Mouse (Mus musculus): Measurements from ENCODE around the gene Birc3.
A peak's percentile ranks its signal among the peaks of the same experiment; 100 is the strongest.
"Not testable (repeated sequence)": the region's sequence is repeated elsewhere in the genome, so short reads cannot be mapped to it uniquely, and the experiment has no call there.

Birc3 gene

DNA sequence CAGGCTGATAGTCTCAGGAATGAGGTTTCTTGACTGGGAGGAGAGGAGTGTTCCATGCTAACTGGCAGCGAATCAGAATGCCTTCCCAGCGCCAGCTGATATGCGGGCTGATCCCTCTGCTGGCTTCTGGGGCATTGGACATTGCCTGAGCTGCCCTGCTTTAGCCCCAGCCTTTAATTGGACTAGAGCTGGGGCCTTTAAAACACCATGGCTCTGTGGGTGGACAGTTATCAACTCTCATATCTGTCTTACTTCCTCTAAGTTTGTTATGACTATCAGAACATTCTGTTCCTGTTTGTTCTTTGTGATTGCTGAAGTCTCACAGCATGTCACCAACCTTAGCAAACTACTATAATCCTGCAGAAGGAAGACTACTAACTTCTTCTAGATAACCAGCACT lies 5.0 kb downstream of the Birc3 start:
- DNase-seq (ENCODE audit: low read depth, low spot score): no peak

DNA sequence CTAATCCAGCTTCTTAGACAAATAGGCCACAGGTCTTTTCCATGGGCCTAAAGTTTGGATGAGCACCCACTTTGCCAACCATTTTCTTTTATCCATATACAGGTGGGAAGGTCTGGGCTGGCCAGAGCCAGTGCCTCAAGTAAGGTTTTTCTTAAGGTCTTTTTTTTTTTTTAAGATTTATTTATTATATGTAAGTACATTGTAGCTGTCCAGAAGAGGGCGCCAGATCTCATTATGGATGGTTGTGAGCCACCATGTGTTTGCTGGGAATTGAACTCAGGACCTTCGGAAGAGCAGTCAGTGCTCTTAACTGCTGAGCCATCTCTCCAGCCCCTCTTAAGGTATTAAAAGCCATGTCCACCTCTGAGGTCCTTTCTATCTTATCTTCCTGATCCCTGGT lies 6.0 kb downstream of the Birc3 start:
- not testable (repeated sequence) for DNase-seq (ENCODE audit: low read depth, low spot score)

DNA sequence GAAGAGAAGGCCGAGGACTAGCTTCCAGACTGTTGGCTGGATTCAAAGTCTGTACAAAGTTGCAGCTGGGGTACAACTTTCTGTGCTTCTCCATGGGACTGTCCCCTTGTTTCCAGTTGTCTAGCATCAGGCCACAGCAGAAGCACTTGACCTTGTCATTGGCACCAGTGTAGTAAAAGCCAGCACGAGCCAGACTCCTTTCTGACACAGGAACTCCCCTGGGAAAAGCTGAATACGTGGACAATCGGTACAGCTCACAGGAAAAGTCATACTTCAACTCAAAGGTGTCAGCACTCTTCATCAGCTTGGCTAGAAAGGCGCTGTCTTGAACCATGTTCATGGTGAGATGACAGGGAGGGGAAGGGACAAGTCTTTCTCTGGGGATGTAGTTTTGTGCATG lies 12.0 kb downstream of the Birc3 start:
- DNase-seq (ENCODE audit: low read depth, low spot score): no peak

DNA sequence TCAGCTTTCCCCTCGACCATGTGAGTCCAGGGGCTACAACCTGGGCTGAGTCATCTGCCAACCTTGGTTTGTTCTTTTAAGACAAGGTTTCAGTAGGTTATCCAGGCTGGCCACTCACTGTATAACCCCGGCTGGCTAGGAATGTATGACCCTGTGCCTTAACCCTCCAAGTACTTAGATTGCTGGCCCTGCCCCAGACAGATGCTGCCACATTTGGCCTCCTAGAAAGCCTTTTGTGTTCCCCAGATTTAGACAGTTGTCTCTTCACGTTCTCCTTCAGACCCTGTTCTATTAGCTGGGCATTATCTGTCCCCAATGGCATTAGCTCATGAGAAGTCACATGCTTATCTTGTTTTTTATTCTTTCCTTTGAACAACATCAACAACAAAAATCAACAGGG lies 17.1 kb downstream of the Birc3 start:
- DNase-seq (ENCODE audit: low read depth, low spot score): no peak

DNA sequence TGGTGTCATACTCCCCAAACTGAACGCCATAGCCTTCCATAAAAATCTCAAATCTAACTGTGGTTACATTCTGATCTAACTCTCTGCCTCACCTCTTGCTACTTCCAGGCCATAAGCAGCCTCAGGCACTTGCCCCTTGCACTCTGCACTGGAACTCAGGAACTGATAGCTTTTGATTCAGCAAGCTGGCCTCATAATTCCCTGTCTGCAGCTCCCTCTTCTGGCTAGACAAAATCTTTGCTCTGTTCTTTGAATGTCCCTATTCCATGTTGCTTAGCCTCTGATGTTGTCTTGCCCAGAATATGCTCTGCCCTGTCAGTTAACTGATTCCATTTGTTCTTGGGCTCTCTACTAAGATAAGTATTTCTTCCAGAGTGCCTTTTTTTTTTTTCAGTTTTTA lies 17.6 kb downstream of the Birc3 start:
- no peak for DNase-seq (ENCODE audit: low read depth, low spot score)

DNA sequence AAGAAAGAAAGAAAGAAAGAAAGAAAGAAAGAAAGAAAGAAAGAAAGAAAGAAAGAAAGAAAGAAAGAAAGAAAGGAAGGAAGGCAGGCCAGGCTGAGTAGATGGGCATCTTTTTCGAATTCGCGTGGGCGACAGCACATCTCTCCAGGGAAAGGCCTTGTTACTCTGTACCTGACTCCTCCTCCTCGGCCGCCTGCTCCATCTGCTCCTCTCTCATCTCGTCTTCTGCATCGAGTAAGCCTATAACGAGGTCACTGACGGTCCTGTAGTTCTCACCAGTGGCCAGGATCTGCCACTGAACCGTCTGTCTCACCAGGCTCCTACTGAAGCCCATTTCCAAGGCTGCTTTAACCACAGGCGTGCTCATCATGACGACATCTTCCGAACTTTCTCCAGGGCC lies 18.8 kb downstream of the Birc3 start:
- DNase-seq (ENCODE audit: low read depth, low spot score): not testable (repeated sequence)

DNA sequence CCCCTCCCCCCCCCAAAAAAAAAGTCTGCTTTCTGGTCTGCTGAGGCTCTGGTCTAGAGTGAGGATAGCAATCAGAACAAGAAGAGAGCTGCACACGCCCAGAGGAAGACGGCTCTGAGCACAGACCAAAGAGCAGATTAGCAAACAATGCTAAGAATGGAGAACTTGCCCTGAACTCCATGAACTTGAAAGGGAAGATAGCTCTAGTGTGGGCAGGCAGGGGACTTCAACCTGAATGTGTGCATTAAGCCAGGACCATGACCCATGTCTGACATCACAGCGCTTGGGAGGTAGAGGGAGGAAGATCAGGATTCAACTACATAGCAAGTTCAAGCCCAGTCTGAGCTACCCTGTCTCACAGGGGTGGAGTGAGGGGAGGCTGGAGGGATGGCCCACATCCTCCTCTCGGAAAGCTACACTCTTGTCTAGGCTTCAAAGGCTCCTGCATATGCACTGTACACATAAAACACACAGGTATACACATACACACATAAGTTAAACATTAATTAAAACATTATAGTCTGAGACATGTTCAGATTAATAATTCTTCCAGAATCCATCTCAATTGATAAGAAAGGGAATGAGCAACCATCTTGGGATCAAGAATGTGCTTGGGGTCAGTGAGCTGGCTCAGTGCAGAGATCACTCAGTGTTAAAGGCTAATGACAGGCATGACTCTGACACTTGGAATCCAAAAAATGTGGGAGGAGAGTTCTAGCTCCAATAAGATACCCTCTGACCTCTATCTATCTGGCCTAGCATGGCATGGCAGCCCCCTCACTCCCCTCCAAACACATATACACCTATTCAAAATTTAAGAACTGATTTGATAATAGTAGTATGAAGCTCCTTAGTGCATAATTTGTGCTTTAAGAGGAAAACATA lies 20.4 kb downstream of the Birc3 start:
- no peak for DNase-seq (ENCODE audit: low read depth, low spot score)

DNA sequence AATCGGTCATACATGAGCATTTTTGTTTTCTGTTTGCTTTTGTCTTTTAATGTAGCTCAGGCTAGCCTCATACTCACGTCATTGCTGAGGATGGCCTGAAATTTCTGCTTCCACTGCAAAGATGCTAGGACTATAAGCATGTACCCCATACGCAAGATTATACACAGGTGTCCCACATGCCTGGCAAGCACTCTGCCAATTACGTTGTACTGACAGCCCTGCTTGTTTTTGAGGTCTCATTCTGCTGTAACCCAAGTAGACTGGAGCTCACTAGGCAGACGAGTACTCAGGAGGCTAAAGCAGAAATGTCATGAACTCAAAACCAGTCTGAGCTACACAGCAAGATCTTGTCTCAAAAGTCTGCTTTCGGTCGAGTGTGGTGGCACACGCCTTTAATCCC lies 21.1 kb downstream of the Birc3 start:
- DNase-seq (ENCODE audit: low read depth, low spot score): no peak

DNA sequence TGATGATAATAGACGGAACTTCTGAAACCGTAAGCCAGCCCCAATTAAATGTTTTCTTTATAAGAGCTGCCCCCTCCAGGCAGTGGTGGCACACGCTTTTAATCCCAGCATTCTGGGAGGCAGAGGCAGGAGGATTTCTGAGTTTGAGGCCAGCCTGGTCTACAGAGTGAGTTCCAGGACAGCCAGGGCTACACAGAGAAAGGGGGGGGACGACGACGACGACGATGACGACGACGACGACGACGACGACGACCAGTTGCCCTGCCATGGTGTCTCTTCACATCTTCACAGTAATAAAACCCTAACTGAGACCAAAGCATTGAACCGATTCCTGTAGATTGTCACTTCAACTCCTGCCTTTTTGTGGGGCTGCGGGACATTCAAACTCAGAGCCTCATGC lies 24.8 kb downstream of the Birc3 start:
- no peak for DNase-seq (ENCODE audit: low read depth, low spot score)

DNA sequence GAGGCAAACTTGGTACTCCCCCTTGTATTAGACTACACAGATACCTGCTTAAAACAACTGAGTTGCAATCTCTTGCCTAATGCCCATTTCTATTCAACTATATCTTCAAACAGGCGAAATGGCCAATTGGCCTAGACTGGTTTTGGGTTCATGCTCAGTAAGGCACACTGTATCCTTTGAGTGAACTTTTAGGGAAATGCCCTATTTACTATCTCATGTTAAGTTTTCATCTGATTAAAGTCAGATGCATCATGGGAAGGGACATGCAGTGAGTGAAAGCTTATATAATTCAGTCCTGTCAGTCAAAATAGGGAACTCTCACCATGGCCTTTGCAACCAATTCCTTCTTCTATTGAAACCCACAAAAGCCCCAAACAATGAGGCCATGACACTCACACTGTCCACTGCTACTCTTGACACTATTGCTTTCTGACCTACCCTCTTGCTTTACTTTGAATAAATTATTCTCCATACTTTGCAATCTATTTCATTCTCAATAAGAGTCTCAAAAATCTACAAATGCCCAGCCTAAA lies 26.3 kb downstream of the Birc3 start:
- DNase-seq (ENCODE audit: low read depth, low spot score): no peak

DNA sequence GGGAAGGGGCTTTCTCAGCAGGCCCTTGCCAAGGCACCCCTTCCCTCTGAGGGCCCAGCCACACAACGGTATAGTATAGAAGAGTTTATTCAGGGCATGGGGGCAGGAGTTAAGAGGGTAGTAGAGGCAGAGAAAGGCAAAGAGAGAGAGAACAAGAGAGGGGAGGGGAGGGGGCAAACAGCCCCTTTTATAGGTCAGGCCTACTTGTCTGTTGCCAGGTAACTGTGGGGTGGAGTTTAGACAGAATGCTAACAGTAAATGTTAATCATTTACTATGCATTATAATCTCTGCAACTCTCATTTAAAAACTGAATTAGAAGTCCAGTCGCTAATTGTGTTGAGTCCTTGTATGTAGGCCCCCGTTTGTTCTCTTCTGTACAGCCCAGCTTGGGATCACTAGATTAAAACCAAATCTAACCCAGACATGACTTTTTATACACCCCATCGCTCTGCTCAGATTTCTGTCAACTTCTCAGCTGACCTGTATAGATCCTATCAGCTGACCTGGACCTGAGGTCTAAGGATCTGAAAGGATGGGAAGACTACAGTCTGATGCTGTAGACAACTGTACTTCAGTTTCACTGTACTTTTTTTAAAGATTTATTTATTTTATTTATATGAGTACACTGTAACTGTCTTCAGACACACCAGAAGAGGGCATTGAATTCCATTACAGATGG lies 27.6 kb downstream of the Birc3 start:
- DNase-seq (ENCODE audit: low read depth, low spot score): no peak

DNA sequence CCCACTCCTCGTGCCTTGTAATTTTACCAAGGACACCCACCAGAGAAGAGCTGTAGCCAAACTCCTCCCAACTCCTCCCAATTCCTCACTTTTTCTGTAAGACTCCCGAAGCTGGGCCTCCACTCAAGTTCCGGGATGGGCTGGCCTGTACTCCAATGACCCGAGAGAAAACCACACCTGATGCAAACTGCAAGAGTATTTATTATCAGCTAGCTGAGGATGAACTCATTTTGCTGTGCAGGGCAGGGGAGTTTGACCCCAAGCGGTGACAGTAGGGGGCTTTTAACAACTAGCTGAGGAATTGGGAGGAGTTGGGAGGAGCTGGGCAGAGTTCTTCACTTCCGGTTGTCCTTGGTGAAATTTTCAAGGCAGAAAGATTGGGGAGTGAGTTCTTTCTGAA lies 31.8 kb downstream of the Birc3 start:
- DNase-seq (ENCODE audit: low read depth, low spot score): no peak

DNA sequence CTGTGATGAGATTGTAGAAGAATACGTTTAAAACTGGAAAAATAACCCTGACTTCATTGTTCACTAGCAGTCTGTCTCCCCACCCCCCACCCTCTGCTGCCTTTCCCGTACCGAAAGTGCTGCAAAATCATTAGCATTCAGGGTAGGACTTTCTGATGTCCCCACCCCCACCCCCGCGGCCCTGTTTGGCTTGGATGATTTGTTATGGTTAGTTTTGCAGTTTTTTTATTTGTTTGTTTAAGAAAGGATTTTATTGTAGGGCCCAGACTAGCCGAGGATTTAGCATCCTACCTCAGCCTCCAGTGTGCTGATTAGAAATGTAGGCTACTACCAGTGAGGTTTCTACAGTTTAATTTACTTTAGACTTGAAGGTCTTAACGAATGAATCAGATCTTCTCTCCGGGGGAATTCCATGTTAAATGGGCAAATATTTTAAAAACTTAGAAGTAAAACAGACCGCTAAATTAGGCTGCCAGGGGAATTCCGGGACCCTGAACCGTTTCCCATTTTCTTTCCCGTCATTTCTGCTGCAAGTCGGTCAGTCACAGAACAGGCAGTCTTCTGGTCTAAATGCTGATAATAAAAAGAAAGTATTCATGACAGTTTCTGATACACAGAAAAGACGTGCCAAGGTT lies 35.1 kb downstream of the Birc3 start:
- DNase-seq (ENCODE audit: low read depth, low spot score): no peak

DNA sequence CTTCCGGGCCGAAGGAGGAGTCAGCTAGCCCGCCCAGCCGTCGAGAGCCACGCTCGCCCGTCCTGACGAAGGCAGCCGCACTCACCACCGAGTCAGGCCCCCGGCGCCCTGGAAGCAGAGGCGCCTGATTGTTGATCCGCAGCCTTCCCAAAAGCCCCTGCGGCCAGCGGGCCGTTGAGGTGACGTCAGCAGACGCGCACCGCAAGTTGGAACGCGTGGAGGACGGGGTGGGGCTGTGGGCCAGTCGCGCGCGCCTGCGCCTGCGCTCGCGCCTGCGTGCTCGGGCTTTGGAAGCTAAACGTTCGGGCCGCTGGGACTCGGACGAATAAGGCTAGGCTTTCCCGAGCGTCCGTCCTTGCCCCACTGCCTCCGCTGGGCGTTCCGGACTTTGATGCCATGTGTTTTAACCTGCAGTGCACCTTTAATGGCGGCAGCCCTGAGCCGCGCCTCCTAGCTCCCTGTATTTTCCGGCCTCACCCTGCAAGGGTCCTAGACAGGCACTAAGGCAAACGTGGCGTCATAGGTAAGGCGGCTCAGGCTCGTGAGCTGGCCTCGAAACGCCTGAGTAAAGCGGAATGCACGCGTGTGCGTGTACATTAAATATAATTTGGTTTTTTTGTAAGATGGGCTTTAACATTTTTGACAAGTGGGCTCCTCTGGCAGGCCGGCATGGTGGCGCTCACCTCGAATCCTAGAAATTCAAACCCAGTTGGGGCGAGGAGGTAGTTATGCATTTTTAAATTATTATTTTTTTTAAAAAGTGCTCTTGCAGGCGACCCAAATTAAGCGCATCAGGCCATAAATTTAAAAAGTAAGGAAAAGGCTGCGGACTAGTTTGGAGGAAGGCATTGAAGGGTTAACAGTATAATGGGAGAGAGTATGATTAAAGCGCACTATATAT lies 35.8 kb downstream of the Birc3 start, which contains the start of gene Birc2:
Gene Birc2, minus strand, starts transcription at position 160 of the 901 bp plus-strand sequence.
- DNase-seq (ENCODE audit: low read depth, low spot score): peak; percentile 94

DNA sequence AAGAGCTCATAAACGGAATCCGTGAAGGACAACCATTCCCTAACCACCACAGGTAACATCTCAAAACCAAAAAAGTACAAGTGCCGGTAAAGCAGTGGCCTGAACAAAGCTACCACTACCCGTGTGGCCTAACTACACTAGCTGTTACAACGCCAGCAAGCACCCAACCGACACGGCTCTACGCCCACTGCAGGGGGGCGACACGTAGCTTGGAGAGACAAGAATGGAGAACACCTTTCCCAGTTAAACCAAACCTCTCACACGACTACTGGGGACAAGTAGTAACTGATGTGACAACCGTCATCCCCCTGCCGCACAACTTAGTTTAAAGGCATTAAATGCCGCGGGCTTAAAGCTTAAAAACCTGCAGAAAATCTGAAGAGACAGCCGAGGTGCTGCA lies 36.7 kb downstream of the Birc3 start:
- no peak for DNase-seq (ENCODE audit: low read depth, low spot score)

DNA sequence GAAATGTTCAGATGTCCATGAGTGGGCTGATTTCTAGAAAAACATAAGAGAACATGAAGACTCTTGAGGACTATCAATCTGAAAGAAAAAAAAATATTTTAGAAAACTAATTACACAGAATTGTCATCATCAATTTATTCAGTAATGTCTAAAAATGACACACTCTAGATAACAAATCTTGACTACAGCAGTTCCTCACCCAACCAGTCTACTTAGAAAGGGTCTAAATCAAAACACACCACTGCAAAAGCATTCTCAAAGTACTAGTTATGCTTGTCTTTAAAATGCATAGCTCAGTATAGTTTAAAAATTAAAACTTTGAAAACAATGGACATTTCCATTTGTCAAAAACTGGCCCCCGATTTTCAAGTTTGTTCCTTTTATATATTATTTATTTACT lies 37.7 kb downstream of the Birc3 start:
- no peak for DNase-seq (ENCODE audit: low read depth, low spot score)

DNA sequence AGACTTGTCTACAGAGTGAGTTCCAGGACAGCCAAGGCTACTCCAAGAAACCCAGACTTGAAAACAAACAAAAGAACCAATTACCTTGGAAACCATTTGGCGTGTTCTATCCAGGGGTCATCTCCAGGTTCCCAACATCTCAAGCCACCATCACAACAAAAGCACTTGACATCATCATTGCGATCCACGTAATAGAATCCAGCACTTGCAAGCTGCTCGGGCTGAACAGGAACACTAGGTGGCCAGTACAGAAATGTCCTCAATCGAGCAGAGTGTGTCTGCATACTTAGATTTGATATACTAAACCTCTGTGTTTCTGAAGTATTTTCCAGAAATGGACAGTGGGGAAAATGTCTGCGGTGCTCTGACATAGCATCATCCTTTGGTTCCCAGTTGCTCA lies 39.6 kb downstream of the Birc3 start:
- no peak for DNase-seq (ENCODE audit: low read depth, low spot score)

DNA sequence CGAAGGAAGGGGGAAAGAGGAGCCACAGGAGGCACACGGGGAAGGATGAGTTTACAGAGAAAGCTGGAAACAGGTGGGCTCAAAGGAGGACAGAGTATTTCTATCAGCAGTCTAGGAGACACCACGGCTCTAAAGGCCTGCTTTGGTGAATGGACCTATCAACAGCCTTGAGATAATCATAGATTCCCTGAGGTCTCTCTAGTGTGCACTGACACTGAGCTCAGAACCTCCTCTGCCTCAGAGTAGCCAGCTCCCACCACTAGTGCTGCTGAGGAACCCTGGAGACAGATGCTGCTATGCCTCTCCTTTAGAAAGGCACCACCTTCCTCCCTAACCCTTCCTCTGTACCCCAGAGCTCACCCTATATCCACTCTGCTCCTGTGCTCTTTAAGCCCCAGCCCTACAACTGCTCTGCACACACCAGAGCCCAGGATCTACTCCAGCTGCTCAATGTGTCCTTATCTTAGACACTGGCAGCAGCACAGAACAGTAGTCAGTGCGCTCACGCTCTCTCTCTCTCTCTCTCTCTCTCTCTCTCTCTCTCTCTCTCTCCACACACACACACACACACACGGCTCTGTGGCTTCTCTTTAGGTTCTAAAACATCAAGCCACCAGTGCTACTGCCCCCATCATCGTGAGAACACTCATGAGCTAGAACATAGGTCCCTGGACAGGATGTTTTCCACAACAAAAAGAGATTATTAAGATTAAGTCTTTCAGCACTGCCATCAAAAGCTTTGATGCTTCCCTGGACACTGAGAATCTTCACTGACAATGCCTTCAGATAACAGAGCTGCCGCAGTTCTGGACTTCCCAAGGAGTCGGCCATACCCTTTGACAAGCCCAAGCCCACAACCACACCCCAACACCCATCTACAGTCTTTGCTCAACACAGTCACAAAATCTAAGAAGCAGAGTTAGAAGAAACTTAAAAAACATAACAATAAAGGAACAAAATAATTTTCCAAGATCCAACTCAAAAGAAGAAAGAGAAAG lies 43.2 kb downstream of the Birc3 start:
- no peak for DNase-seq (ENCODE audit: low read depth, low spot score)

DNA sequence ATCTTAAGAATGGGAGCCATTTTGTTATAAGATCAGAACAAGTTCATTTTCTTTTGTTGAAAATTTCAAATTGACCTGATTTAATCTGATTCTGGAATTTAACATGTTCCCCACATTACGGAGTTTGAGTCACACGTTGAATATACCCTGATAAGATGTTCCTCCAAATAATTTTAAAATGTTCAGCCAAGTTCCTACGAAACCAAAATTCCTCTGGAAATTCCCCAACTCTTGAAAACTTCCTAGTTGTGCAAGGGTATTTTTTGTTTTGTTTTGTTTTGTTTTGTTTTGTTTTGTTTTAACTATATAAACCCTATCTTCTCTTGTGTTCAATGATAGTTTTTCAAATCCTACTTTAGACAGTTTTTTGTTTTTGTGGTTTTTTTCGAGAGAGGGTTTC lies 44.3 kb downstream of the Birc3 start:
- DNase-seq (ENCODE audit: low read depth, low spot score): no peak

DNA sequence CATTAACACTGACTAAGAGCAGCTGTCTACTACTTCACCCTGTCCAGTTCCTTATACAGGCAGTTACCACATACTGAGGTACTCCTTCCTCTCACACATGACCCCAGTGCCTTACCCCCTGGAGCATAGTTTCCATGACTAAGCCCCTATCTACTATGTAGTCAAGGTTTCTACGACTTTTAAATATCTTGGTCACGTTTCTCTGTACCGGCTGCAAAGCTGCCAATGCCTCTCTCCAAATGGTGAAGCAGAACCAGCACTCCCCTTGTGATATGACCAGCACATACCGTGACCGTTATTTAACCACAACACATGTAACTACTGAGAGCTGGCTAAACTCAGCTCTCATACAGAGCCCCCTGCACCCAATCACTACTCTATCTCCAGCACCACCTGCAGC lies 48.1 kb downstream of the Birc3 start:
- no peak for DNase-seq (ENCODE audit: low read depth, low spot score)
